Mouse (Mus musculus): ENCODE measurements around the gene Slc5a5.

DNA sequence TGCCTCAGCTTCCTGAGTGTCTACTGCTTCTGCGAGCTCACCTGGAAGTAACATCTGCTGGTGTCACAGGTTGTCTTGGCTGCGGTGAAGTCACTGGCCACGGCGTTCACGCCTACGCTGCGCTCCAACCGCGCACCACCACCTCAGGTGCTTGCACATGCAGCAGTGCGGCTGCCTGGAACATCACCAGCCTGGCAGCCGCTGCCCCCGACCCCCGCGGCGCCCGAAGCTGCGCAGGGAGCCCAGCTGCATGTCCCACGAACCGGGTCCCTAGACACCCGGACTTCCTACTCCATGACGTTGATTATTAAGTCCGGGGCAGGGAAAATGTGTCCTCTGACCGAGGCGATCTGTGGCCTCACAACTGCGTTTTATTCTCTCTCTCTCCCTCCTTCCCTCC is 50.1 kb downstream of the Slc5a5 start:
- TF ChIP-seq FLI1 (IDR thresholded peaks at IDR 0.05; ENCODE audit: low read length) (no peak), GATA1 (IDR thresholded peaks at IDR 0.05; ENCODE audit: borderline replicate concordance, low read length) (no peak)
